Mouse (Mus musculus) liver, adult (tissue): ENCODE results near the gene Flnb.

Experiments
- GATA4 ChIP-seq: IDR thresholded peaks from 2 replicates; pipeline ENCODE4 v1.6.1; 2014; ENCODE audit warnings: mild to moderate bottlenecking, low read length; ENCODE audit not compliant: insufficient replicate concordance

Gene Flnb

DNA sequence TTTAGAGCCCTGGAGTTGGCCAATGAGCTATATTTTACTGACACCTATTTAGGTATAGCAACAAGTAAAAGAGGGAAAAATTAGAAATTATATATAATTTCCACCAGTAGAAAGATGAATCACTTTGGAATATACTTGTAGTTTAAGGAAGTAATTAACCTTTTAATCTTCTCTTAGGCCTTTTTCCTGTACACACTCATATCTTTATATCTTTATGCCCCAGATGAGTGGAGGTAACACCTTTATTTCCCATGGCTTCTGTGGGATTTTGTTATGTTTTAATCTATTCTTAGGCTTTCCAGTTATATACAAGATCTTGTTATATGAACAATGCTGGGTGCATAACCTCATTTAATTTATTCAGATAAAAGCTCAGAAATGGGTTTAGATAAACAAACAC, 73.6 kb downstream of the Flnb start:
- no peak for TF ChIP-seq GATA4

DNA sequence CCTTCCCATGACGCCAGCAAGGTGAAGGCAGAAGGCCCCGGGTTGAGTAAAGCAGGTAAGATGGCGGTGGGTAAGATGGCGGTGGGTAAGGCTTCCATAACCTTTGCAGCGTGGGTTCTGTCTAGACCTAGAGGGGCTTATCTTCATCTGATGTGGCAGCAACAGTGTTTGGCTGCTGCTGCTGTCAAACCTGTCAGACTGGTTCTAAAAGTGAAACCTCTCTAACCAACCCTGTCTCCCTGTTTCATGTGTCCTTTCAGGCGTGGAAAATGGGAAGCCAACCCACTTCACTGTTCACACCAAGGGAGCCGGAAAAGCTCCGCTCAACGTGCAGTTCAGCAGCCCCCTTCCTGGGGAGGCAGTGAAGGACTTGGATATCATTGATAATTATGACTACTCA, 78.4 kb downstream of the Flnb start:
- TF ChIP-seq GATA4: no peak

DNA sequence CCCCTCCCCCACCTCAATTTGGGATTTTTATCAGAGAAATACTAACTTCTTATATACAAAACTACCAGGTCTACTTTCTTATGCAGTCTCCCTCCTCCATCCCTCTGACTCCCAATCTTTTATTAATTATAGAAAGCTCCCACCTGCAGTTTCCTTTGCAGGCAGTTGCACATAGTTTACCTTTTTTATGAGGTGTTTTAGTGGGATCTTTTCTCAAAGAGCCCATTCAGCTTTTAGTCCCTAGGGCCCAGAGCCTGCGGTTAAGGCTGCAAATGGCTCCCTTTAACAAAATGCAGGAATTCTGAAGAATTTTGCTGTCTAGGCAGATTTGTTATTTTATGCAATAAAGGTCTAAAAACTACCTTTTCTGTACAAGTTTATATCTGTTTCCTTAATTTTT, 78.9 kb downstream of the Flnb start:
- TF ChIP-seq GATA4: no peak

DNA sequence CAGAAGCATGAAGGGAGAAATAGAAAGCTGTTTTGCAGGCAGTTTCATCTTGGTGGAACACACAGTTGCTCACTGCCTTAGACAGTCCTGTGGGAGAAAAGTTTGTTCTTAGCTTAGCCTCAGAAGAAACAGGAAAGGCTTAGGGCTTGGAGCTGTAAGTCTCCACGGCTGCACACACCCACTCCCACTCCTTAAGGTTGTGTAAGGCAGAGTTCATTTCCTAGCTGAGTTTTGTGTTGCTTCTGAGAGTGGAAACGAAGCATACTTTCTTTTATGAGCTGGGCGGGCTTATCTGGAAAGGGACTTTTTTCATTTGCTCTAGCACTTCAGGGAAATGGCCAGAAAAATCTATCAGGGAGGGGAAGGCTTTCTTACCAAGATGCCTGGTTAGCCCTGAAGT, 82.2 kb downstream of the Flnb start:
- TF ChIP-seq GATA4: no peak

DNA sequence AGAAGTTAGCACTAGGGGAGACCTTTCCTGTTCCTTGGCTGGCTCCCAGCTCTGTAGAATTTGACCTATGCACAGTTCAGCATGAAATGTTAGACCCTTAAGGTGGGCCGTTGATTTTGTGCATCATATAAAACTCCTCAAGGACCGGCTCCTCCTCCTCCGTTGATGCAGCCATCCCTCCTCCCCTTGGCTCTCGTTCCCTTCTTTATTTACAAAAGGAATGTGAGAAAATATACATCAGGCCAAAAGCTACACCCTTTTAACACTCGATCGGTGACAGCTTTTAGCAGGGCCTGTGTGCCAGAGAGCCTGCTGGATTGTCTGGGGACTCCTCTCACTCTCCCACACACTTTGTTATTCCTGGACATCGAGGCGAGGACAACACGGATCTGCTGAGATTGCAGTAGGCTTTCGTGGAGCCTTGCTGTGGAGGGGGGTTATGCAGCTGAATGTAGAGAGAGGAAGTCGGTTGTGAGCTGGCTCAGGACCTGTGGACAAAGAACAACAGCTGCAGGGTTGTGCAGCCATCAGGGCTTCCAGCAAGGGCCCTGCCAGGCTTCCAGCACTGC, 82.8 kb downstream of the Flnb start:
- TF ChIP-seq GATA4: no peak

DNA sequence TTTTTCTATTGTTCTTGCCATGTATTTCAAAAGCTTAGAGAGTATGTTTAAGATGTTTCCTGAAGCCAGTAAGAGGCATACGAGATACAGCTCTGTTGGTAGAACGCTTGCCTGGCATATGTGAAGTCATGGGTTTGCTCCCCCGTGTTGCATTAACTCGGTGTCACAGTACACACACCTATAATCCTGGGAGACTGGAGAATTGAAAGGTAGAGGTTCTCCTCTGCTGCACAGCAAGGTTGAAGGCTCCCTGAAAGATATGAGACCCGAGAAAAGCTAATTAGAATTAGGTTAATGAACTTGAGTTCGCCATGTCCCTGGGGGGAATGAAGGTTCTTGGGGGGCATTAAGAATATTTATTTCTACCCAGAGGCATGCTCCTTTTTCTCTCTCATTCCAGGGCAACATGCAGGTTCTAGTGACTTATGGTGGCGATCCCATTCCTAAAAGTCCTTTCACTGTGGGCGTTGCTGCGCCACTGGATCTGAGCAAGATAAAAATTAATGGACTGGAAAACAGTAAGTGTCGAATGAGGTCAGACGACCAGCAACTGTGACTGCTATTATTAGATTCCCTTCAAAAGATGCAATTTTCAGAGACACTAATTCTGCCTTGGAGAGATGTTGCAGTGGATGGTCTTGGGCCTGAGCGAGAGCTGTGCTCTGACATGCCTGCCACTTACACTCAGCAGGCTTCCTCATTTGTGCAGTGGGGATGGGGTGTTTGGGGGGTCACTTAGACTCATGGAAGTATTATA, 83.9 kb downstream of the Flnb start:
- no peak for TF ChIP-seq GATA4

DNA sequence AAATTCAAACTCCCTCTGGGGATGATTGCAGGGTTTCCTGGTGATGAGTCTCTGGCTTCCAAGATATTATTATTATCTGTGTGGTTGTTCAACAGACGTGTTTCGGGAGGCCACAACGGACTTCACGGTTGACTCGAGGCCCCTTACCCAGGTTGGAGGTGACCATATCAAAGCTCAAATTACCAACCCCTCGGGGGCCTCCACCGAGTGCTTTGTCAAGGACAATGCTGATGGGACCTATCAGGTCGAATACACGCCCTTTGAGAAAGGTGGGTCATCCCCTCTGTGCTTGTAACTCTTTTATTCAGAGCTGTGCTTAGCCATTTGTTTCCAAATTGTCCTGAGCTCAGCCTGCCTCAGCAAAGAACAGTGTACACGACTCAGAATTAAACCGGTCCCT, 89.3 kb downstream of the Flnb start:
- TF ChIP-seq GATA4: no peak

DNA sequence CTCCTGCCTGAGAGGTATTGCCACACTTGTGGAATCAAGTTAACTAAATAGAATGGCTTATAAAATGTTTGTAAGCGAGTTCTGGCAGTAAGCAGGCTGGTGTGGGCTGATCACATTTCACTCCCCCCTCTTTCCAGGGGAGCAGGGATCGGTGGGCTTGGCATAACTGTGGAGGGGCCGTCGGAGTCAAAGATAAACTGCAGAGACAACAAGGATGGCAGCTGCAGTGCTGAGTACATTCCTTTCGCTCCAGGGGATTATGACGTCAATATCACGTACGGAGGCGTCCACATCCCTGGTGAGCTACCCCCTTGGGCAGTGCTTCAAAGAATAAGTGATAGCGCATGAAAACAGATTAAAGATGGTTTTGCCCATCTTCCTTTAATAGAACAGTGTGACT, 91.7 kb downstream of the Flnb start:
- no peak for TF ChIP-seq GATA4

DNA sequence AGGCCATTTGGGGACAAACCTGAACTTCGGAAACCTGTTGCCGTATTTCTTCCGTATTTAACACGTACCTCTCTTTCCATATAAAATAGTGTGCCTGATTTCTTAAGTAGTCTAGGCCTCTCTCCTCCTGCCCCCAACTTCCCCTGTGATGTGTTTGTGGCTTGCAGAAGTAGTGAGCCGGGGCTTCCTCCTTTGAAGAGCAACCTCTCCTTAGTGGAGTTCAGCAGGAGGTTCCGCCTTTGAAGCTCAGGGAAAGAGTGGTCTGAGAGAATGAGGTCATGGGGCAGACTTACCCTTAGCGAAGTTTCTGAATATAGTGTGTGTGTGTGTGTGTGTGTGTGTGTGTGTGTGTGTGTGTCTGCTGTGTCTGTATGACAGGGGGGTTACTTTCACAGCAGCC, 96.1 kb downstream of the Flnb start:
- no peak for TF ChIP-seq GATA4

DNA sequence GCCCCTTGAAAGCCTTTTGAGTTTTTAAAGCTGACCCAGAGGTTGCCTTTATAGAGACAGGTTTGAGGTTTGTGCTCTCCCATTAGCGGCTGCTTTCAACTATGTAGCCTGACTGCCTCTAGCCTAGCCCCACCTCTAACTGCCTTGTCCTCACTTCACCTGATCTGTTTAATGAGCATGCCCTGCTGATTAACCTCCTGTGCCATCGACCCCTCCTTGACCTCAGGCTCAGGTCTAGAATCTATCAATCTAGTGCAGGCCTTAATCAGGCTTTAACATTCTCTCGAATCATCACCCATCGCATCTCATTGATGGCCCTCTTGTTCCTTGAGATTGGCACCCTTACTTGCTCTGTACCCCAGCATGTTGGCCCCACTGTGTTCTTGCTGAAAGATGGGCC, 96.7 kb downstream of the Flnb start:
- TF ChIP-seq GATA4: no peak

DNA sequence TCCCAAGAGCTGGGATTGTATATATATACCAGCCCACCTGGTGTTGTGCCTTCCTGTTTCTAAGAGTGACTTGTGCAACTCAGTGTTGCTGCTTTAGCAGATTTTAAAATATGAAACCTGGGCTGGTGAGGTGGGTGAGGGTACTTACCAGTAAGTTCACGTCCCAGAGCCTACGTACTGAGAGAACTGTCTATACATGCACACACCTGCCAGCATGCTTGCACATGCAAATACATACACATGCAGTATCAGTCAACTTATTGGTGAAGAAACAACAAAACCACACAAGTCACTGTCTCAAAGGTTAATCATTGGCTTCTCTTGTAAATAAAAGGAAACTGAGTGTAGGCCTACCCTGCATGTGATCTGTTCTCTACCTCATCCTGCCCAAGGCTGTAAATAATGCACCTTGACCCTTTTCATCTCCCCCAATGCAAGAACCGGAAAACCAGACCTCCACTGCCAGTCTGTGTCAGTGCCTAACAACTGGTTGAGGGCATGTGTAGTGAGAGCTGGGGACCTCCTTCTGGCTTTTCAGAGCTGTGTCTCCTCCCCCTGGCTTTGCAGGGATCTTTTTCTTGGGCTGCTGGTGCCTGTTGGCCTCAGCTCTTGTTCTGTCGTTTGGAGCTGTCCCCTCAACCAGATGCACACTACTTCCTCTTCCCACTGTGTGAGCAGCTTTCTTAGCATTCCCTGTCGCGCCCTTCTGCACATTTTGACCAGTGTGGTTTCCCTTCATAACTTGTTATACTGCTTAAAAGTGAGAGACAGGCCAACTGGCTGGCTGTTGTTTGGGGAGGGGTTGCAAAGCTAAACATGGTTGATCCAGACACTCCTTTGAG, 100.6 kb downstream of the Flnb start:
- no peak for TF ChIP-seq GATA4

DNA sequence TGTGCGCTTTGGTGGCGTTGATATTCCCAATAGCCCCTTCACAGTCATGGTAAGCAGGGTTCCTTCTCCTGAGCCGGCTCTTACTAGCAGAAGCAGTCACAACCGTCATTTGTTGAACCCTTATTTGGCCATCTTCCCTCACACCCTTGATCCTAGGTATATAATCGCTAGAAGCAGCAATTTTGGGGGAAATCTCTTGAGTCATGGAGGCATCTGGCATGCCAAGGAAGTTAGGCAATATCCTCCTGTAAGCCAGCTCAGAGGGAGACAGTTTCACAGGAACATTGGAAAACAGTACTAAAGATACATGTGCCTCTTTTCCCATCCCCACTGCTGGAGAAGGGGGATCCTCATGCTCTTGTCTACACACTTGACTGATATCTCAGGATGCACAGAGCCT, 101.6 kb downstream of the Flnb start:
- TF ChIP-seq GATA4: no peak

DNA sequence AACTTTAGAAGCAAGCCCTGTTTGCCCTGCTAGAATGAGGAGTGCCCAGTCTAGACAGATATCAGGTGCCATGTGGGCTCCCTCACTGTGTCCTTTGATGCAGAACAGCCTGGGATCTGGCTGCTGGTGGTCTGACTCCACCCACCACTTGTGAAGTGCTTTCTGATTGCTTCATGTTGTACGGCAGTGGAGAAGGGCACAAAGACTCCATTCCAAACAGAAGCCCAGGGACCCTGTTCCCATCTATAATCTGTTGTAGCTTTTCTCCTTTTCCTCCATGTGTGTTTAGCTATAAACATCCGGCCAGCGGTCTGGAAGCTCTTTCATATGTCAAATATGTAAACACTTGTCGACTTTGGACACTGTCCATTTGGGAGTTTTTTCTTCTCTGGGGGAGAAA, 102.2 kb downstream of the Flnb start:
- no peak for TF ChIP-seq GATA4

DNA sequence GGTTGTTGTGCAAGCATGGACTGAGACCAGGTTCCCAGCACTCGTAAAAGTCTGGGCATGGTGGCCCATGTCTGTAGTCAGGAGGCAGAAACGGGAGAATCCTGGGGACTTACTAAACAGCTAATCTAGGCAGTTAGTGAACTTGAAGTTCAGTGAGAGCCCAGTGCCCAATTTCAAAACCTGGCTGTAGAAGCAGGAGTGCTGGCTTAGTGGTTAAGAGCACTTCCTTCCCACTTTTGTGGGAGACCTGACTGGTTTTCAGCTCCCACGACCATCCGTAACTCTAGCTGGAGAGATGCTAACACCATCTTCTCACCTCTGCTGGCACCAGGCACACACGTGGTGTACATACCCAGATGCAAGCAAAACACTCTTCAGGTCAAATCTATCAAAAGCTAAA, 103.7 kb downstream of the Flnb start:
- TF ChIP-seq GATA4: no peak

DNA sequence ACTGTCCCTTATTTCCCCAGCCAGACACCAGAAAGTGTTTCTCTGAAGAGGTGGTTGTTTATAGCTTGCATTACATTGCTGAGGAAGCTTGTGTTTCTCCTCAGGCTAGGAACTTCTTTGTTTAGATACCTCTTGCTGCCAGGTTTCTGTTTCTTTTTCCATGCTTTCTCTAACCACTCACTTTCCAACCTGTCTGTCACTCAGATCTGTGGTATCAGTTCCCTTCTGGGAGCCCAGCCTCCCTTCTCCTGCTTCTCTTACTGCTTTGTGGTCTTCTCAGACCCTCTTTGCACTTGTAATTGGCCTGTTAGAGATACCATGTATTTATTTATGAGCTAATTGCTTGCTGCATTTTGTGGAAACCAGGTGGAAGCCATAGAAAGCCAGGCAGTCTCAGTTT, 105.9 kb downstream of the Flnb start:
- TF ChIP-seq GATA4: no peak

DNA sequence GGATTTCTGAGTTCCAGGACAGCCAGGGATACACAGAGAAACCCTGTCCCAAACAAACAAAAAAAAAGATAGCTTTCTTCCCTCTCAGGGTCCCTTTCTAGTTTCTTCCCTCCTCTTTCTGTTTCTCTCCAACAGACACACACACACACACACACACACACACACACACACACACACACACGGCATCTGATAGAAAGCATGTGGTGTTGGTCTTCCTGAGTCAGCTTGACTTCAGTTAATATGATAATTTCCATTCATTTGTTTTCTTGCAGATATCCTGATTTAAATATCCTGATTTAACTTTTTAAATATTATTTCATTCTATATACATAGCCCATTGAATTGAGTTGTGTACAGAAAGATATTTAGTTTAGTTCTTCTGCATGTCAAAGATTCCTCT, 110.6 kb downstream of the Flnb start:
- TF ChIP-seq GATA4: no peak

DNA sequence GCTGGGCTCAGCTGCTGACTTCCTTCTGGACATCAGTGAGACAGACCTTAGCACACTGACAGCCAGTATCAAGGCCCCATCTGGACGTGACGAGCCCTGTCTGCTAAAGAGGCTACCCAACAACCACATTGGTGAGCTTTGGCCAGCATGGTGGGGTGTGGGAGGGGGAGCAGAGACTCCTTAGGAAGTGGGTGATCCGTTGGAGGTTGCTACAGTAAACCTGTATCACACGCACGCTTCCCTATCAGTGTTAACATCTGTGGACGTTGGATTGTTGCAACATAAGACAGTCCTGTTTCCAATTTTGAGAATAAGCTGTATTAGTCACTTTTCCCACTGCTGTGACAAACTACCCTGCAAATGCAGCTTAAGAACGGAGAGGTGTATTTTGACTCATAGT, 111.3 kb downstream of the Flnb start:
- no peak for TF ChIP-seq GATA4

DNA sequence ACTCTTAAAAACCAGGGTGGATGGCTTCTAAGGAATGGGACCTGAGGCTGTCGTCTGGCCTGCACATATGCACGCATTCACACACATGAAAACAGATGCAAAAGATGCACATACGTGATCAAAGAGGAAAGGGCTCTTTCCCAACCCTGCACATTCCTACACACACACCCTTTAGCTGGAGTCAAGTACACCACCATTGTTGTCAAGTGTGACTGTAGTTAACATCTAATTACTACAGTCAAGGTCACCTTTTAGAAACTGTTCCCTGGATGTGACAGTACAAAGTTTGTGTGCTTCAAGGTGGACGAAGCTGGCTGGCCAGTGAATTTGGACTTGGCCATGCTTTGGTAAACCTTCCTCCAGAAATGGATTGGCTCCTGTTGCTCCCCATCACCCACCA, 114.4 kb downstream of the Flnb start:
- TF ChIP-seq GATA4: no peak
